Mouse (Mus musculus): ENCODE data around the gene Agfg2. TPM values are rescaled to one million over a fixed set of nuclear protein-coding genes. Genes with fewer than 3 reads are reported as not detected.
A peak's percentile ranks its signal among the peaks of the same experiment; 100 is the strongest.

Agfg2 gene
- polyA plus RNA-seq, 1 experiment from 2014 or later: 11.8 TPM

GRCm38 (mm10) chr5:137672361-137672760, 12.2 kb downstream of the Agfg2 start:
- no peak overlapping the region for H3K9ac ChIP-seq
- ATAC-seq (ENCODE audit: low FRiP score): no peak
- H3K4me3 ChIP-seq (replicated peaks; ENCODE audit: low read length): no peak overlapping the region
- H3K27me3 ChIP-seq (ENCODE audit: control insufficient read depth, insufficient read depth, low read length): no peaks in the 10 kb centered on the region
- peaks cover 2% of the 10 kb centered on the region; the same call in 1 of the 2 replicates for H3K4me1 ChIP-seq (replicated peaks; ENCODE audit: control insufficient read depth, insufficient read depth, low read length)
- 85% methylated on average over 5 of the region's 5 CpGs for WGBS
- no peak overlapping the region for H3K27ac ChIP-seq
- H3K4me2 ChIP-seq (replicated peaks): no peak overlapping the region
- no peaks in the 10 kb centered on the region for H3K9me3 ChIP-seq (ENCODE audit: control insufficient read depth, low read length)
- no peak for DNase-seq (ENCODE audit: low spot score)
- H3K36me3 ChIP-seq (replicated peaks; ENCODE audit: control insufficient read depth, insufficient read depth): no peaks in the 10 kb centered on the region; the same call in 1 of the 2 replicates

DNA sequence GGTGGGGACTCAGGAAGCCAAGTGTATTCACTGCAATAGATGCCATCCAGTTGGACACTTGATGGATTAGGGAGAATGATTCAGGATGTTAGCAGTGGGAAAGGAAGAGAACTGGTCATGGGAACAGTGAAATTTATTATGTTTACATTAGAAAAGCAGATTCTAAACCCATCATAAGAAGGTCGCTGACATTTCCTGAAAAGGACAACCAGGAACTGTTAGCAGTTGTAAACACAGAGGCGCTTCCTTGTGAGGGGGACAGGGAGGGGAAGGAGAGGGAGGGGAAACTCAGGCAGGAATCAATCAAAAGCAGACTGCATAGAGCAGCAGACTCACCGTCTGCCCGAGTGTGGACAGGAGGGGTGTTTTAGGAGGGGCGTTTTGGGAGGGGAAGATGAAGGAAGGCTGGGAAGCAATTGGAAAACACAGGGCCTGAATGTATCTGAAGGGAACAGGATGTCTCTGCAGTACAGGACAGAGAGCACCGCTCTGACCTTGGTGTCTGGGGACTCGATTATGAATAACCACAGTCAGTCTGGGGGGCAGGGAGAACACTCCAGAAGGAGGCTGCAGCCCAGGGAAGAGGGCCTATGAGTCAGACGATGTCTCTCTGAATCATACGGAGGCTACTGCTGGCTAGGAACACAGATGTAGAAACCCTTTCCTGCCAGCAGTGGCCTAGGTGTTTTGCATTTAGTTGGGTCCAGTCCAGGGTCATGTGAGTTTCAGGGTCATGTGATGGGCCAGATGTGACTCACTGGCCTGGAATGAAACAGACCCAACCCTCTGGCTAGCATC, 12.9 kb downstream of the Agfg2 start:
- Histone ChIP-seq H3K4me1 (replicated peaks; ENCODE audit: control insufficient read depth, insufficient read depth, low read length) (peaks cover 2% of the 10 kb centered on the region; the same call in 1 of the 2 replicates), H3K9me3 (ENCODE audit: control insufficient read depth, low read length) (no peaks in the 10 kb centered on the region), H3K27me3 (ENCODE audit: control insufficient read depth, insufficient read depth, low read length) (no peaks in the 10 kb centered on the region), H3K9ac (0 out of 2 replicates have a peak overlapping the region, but pooled peaks have one; percentile 26), H3K27ac (no peak overlapping the region), H3K4me3 (replicated peaks; ENCODE audit: low read length) (no peak overlapping the region), H3K4me2 (replicated peaks) (no peak overlapping the region), H3K36me3 (replicated peaks; ENCODE audit: control insufficient read depth, insufficient read depth) (peaks cover 5% of the 10 kb centered on the region)
- no peak; the same call in 1 of the 2 replicates for ATAC-seq (ENCODE audit: low FRiP score)
- no peak for DNase-seq (ENCODE audit: low spot score)
- WGBS: 45% methylated on average over 9 of the region's 9 CpGs

GRCm38 (mm10) chr5:137670240-137670639, 14.3 kb downstream of the Agfg2 start:
- Histone ChIP-seq H3K4me3 (replicated peaks; ENCODE audit: low read length) (no peak overlapping the region), H3K27ac (no peak overlapping the region), H3K27me3 (ENCODE audit: control insufficient read depth, insufficient read depth, low read length) (no peaks in the 10 kb centered on the region), H3K4me1 (replicated peaks; ENCODE audit: control insufficient read depth, insufficient read depth, low read length) (peaks cover 2% of the 10 kb centered on the region; the same call in 1 of the 2 replicates), H3K9me3 (ENCODE audit: control insufficient read depth, low read length) (no peaks in the 10 kb centered on the region), H3K36me3 (replicated peaks; ENCODE audit: control insufficient read depth, insufficient read depth) (peaks cover 19% of the 10 kb centered on the region), H3K9ac (no peak overlapping the region), H3K4me2 (replicated peaks) (no peak overlapping the region)
- DNase-seq (ENCODE audit: low spot score) (no peak), ATAC-seq (ENCODE audit: low FRiP score) (no peak)
- 90% methylated on average over 1 of the region's 1 CpGs for WGBS

- ATAC-seq (ENCODE audit: low FRiP score) (no peak), DNase-seq (ENCODE audit: low spot score) (no peak)
- peaks cover 2% of the 10 kb centered on the region; the same call in 1 of the 2 replicates for H3K4me1 ChIP-seq (replicated peaks; ENCODE audit: control insufficient read depth, insufficient read depth, low read length)
- H3K9ac ChIP-seq: no peak overlapping the region
- H3K4me2 ChIP-seq (replicated peaks): no peak overlapping the region
- 58% methylated on average over 10 of the region's 10 CpGs for WGBS
- H3K27ac ChIP-seq: 0 out of 2 replicates have a peak overlapping the region, but pooled peaks have one; percentile 9
- no peaks in the 10 kb centered on the region for H3K27me3 ChIP-seq (ENCODE audit: control insufficient read depth, insufficient read depth, low read length)
- no peak overlapping the region for H3K4me3 ChIP-seq (replicated peaks; ENCODE audit: low read length)
- H3K9me3 ChIP-seq (ENCODE audit: control insufficient read depth, low read length): no peaks in the 10 kb centered on the region
- H3K36me3 ChIP-seq (replicated peaks; ENCODE audit: control insufficient read depth, insufficient read depth): peaks cover 32% of the 10 kb centered on the region
These were observed 15.6 kb downstream of the Agfg2 start for GRCm38 (mm10) chr5:137668971-137669370.

DNA sequence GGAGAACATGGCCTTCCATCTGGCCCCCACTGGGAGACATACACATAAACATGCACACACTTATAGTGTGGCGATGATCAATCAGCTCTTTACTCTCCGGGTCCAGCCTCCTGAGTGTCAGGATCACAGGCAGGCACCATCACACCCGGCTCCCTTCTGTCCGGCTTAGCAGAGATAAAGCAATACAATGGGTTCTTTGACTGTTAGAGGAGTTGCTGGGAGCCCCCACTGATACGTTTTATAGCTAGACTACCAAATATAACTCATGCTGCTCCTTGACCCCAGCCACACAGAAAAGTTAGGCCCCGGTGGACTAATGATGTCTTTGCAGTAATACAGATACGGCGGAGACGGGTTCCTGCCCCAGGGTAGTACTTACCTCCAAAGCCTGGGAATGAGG, 21.5 kb downstream of the Agfg2 start:
- H3K27ac ChIP-seq: no peak overlapping the region
- WGBS: 74% methylated on average over 9 of the region's 9 CpGs
- no peak overlapping the region for H3K4me2 ChIP-seq (replicated peaks)
- H3K4me3 ChIP-seq (replicated peaks; ENCODE audit: low read length): no peak overlapping the region
- peaks cover 86% of the 10 kb centered on the region for H3K36me3 ChIP-seq (replicated peaks; ENCODE audit: control insufficient read depth, insufficient read depth)
- H3K4me1 ChIP-seq (replicated peaks; ENCODE audit: control insufficient read depth, insufficient read depth, low read length): no peaks in the 10 kb centered on the region
- no peak for ATAC-seq (ENCODE audit: low FRiP score)
- DNase-seq (ENCODE audit: low spot score): no peak
- H3K9ac ChIP-seq: no peak overlapping the region
- no peaks in the 10 kb centered on the region for H3K27me3 ChIP-seq (ENCODE audit: control insufficient read depth, insufficient read depth, low read length)
- H3K9me3 ChIP-seq (ENCODE audit: control insufficient read depth, low read length): no peaks in the 10 kb centered on the region

DNA sequence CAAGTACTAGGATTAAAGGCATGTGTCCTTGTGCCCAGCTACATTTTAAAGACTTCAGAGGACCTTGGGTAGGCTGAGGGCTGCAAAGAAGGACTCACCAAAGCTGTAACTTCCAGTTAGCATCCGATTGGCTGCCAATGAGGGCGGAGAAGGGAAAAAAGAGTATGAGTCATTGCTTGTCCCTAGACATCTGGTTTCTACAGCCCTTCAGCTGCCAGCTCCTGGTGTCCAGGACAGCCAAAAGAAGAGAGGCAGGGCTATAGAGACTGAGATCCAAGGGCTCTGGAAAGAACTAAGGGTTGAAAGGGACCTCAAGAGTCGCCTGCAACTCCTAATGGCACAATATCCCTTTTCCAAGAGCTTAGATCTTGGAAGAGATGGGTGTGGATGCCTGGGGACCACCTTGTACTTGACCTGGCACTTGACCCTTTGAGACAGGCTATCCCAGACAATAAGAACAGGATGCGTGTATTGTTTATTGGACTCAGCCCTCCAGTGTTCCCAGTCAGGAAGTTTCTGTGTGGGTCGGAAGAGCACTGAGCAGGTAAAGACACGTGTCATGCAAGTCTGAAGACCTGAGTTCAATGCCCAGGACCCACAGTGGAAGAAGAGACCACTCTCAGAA, 24.4 kb downstream of the Agfg2 start:
- H3K27me3 ChIP-seq (ENCODE audit: control insufficient read depth, insufficient read depth, low read length): no peaks in the 10 kb centered on the region
- H3K36me3 ChIP-seq (replicated peaks; ENCODE audit: control insufficient read depth, insufficient read depth): peaks cover 74% of the 10 kb centered on the region
- DNase-seq (ENCODE audit: low spot score) (no peak), ATAC-seq (ENCODE audit: low FRiP score) (no peak)
- no peak overlapping the region for H3K27ac ChIP-seq
- H3K9ac ChIP-seq: no peak overlapping the region
- H3K9me3 ChIP-seq (ENCODE audit: control insufficient read depth, low read length): no peaks in the 10 kb centered on the region
- 97% methylated on average over 6 of the region's 6 CpGs for WGBS
- H3K4me2 ChIP-seq (replicated peaks): no peak overlapping the region
- H3K4me1 ChIP-seq (replicated peaks; ENCODE audit: control insufficient read depth, insufficient read depth, low read length): no peaks in the 10 kb centered on the region
- no peak overlapping the region for H3K4me3 ChIP-seq (replicated peaks; ENCODE audit: low read length)

- no peaks in the 10 kb centered on the region for H3K9me3 ChIP-seq (ENCODE audit: control insufficient read depth, low read length)
- DNase-seq (ENCODE audit: low spot score) (peak; percentile 88), ATAC-seq (ENCODE audit: low FRiP score) (0 out of 2 replicates have a peak, but pooled peaks have one; percentile 31)
- peaks cover 60% of the 10 kb centered on the region for H3K36me3 ChIP-seq (replicated peaks; ENCODE audit: control insufficient read depth, insufficient read depth)
- H3K4me2 ChIP-seq (replicated peaks): no peak overlapping the region
- H3K27me3 ChIP-seq (ENCODE audit: control insufficient read depth, insufficient read depth, low read length): no peaks in the 10 kb centered on the region
- 30% methylated on average over 6 of the region's 6 CpGs for WGBS
- no peaks in the 10 kb centered on the region for H3K4me1 ChIP-seq (replicated peaks; ENCODE audit: control insufficient read depth, insufficient read depth, low read length)
- no peak overlapping the region for H3K4me3 ChIP-seq (replicated peaks; ENCODE audit: low read length)
- no peak overlapping the region for H3K27ac ChIP-seq
- no peak overlapping the region for H3K9ac ChIP-seq
These were observed 27.5 kb downstream of the Agfg2 start for GRCm38 (mm10) chr5:137656977-137657376.

GRCm38 (mm10) chr5:137654746-137655145, 29.8 kb downstream of the Agfg2 start:
- H3K4me1 ChIP-seq (replicated peaks; ENCODE audit: control insufficient read depth, insufficient read depth, low read length): no peaks in the 10 kb centered on the region
- H3K4me2 ChIP-seq (replicated peaks): no peak overlapping the region
- ATAC-seq (ENCODE audit: low FRiP score) (no peak), DNase-seq (ENCODE audit: low spot score) (no peak)
- no peak overlapping the region for H3K4me3 ChIP-seq (replicated peaks; ENCODE audit: low read length)
- H3K27me3 ChIP-seq (ENCODE audit: control insufficient read depth, insufficient read depth, low read length): no peaks in the 10 kb centered on the region
- H3K9me3 ChIP-seq (ENCODE audit: control insufficient read depth, low read length): no peaks in the 10 kb centered on the region
- no peak overlapping the region for H3K9ac ChIP-seq
- 82% methylated on average over 7 of the region's 7 CpGs for WGBS
- peaks cover 53% of the 10 kb centered on the region for H3K36me3 ChIP-seq (replicated peaks; ENCODE audit: control insufficient read depth, insufficient read depth)
- H3K27ac ChIP-seq: no peak overlapping the region

DNA sequence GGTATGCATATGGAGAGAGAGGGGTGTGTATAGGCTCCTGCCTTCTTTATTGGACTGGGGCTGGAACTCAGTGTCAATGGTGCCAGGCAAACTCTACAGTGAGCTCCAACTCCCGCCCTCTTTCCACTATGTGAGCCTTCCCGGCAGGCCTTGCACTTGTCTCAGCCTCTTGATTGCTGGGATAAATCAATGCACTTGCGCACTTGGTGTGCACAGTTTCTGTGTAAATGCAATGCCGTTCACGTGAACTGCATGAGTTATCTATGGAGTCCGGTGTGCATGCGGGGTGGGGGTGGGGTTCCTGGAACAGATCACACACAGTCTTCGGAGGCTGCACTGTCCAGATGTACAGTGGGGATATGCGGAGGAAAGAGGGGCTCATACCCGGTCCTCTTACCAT, 31.2 kb downstream of the Agfg2 start:
- Histone ChIP-seq H3K36me3 (replicated peaks; ENCODE audit: control insufficient read depth, insufficient read depth) (peaks cover 41% of the 10 kb centered on the region), H3K27ac (no peak overlapping the region), H3K4me1 (replicated peaks; ENCODE audit: control insufficient read depth, insufficient read depth, low read length) (no peaks in the 10 kb centered on the region; the same call in 1 of the 2 replicates), H3K27me3 (ENCODE audit: control insufficient read depth, insufficient read depth, low read length) (no peaks in the 10 kb centered on the region), H3K9me3 (ENCODE audit: control insufficient read depth, low read length) (no peaks in the 10 kb centered on the region), H3K4me2 (replicated peaks) (no peak overlapping the region), H3K9ac (no peak overlapping the region), H3K4me3 (replicated peaks; ENCODE audit: low read length) (no peak overlapping the region)
- DNase-seq (ENCODE audit: low spot score): no peak
- no peak for ATAC-seq (ENCODE audit: low FRiP score)
- WGBS: 94% methylated on average over 10 of the region's 10 CpGs

Measured in hindbrain, embryonic 14.5 days (tissue).